Mouse (Mus musculus) forebrain, embryonic 15.5 days (tissue): ENCODE data around the gene Sqor. TPM values are rescaled to one million over a fixed set of nuclear protein-coding genes. Genes with fewer than 3 reads are reported as not detected.

Experiments
- ATAC-seq: fragments of 200-750 bp; cut with Nextera tagmentation; replicated peaks from 2 replicates; pipeline ENCODE4 v1.8.0; 2017; ENCODE audit warnings: mild to moderate bottlenecking, moderate TSS enrichment, moderate library complexity
- H3K27ac ChIP-seq: fragments of 300-500 bp; sonication (generic); replicated peaks from 2 replicates; pipeline ENCODE4 v1.5.1; 2015; ENCODE audit warnings: mild to moderate bottlenecking, inconsistent platforms
- H3K27me3 ChIP-seq: fragments of 300-500 bp; sonication (generic); 2 replicates; pipeline ENCODE4 v1.6.1; 2015; ENCODE audit warnings: inconsistent platforms
- H3K36me3 ChIP-seq: fragments of 300-500 bp; sonication (generic); 2 replicates; pipeline ENCODE4 v1.6.1; 2015; ENCODE audit warnings: mild to moderate bottlenecking, inconsistent platforms
- H3K4me1 ChIP-seq: fragments of 300-500 bp; sonication (generic); 2 replicates; pipeline ENCODE4 v1.6.1; 2015; ENCODE audit warnings: inconsistent platforms
- H3K4me2 ChIP-seq: fragments of 300-500 bp; sonication (generic); replicated peaks from 2 replicates; pipeline ENCODE4 v1.6.1; 2015; ENCODE audit warnings: mild to moderate bottlenecking, inconsistent platforms
- H3K4me3 ChIP-seq: fragments of 300-500 bp; sonication (generic); 2 replicates; pipeline ENCODE4 v1.5.1; 2015; ENCODE audit warnings: mild to moderate bottlenecking, inconsistent platforms
- H3K9ac ChIP-seq: fragments of 300-500 bp; sonication (generic); replicated peaks from 2 replicates; pipeline ENCODE4 v1.6.1; 2015; ENCODE audit warnings: mild to moderate bottlenecking, inconsistent platforms
- H3K9me3 ChIP-seq: fragments of 300-500 bp; sonication (generic); 2 replicates; pipeline ENCODE4 v1.6.1; 2016; ENCODE audit warnings: inconsistent platforms
- WGBS: fragments of 180-500 bp; shearing (Covaris S2); methylation state at CpG from one replicate; pipeline ENCODE4 v1.1.7; 2015; ENCODE audit warnings: mixed read lengths; 5-methylcytosine and 5-hydroxymethylcytosine counted together
- polyA plus RNA-seq: library from polyadenylated mRNA; unstranded; fragments of >200 nt; fragmentation: Nextera tagmentation; extraction: Ambion mirVana; gene quantifications from 2 replicates; pipeline ENCODE4 v1.2.1, GENCODE M21; 2015

The Sqor gene
- polyA plus RNA-seq, 1 experiment from 2014 or later = 2.2 TPM

DNA sequence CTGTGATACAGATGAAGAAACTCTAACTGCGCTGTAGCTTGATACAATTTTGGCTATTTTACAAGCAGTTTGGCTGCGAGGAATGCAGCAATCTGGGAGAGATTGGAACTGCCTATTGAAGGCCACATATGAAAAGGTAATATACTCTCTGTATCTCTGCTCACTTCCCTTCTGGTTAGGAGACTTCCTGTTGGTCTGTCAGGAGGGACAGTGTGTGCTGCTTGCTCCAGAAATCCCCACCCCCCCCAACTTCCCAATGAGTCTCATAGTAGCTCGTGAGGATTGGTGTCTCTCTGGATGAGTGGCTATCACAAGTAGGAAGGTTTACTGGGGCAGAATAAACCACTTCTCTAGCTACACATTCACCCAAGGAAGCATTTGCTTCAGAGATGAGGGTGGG is 2.0 kb upstream of the Sqor start:
- H3K4me2 ChIP-seq = no peak overlapping the region
- H3K9me3 ChIP-seq = no peaks in the 10 kb centered on the region
- H3K36me3 ChIP-seq = no peaks in the 10 kb centered on the region
- no peak overlapping the region for H3K9ac ChIP-seq
- no peak overlapping the region for H3K27ac ChIP-seq
- WGBS = 70% methylated on average over 3 of the region's 3 CpGs
- no peak overlapping the region for H3K4me3 ChIP-seq
- H3K4me1 ChIP-seq = peaks cover 8% of the 10 kb centered on the region
- H3K27me3 ChIP-seq = peaks cover 17% of the 10 kb centered on the region
- no peak for ATAC-seq

GRCm38 (mm10) chr2:122764526-122764925 is 511 bp upstream of the Sqor start:
- H3K27me3 ChIP-seq = peaks cover 17% of the 10 kb centered on the region
- no peak overlapping the region for H3K4me3 ChIP-seq
- WGBS = 51% methylated on average over 6 of the region's 6 CpGs
- no peaks in the 10 kb centered on the region for H3K36me3 ChIP-seq
- H3K9ac ChIP-seq = no peak overlapping the region
- no peak for ATAC-seq
- no peak overlapping the region for H3K27ac ChIP-seq
- no peak overlapping the region; the same call in 1 of the 2 replicates for H3K4me2 ChIP-seq
- peaks cover 8% of the 10 kb centered on the region for H3K4me1 ChIP-seq
- no peaks in the 10 kb centered on the region for H3K9me3 ChIP-seq

- Histone ChIP-seq H3K27me3 (peaks cover 17% of the 10 kb centered on the region), H3K4me3 (peak overlapping the region; percentile 37), H3K4me1 (peaks cover 8% of the 10 kb centered on the region), H3K4me2 (peak overlapping the region; percentile 65), H3K27ac (no peak overlapping the region), H3K9me3 (no peaks in the 10 kb centered on the region), H3K9ac (no peak overlapping the region), H3K36me3 (no peaks in the 10 kb centered on the region)
- no peak for ATAC-seq
- 29% methylated on average over 3 of the region's 3 CpGs for WGBS
Measured at GRCm38 (mm10) chr2:122765794-122766145, 733 bp downstream of the Sqor start.

DNA sequence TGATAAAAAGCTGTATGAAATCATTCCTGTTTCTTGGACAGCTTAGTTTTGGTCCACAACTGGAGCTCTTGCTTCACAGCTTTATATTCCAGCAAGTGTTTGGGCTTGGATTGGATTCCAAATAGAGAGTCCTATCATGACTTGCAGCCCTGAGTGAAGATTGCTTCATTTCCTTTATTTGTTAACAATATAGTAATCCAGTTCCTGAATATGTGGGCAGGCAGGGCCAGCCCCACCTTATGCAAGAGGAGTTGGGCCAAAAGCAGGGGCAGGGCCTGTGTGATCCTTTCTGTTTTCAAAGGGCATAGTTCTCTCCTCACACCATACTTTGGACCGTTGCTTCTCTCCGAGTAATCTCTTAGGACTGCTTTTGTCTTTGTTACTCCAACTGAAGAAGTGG is 6.0 kb downstream of the Sqor start:
- H3K4me2 ChIP-seq = no peak overlapping the region
- WGBS = 82% methylated on average over 2 of the region's 2 CpGs
- ATAC-seq = no peak
- H3K27ac ChIP-seq = no peak overlapping the region
- H3K4me1 ChIP-seq = no peaks in the 10 kb centered on the region
- no peaks in the 10 kb centered on the region for H3K9me3 ChIP-seq
- H3K27me3 ChIP-seq = no peaks in the 10 kb centered on the region
- H3K36me3 ChIP-seq = no peaks in the 10 kb centered on the region
- H3K4me3 ChIP-seq = no peak overlapping the region
- no peak overlapping the region for H3K9ac ChIP-seq

DNA sequence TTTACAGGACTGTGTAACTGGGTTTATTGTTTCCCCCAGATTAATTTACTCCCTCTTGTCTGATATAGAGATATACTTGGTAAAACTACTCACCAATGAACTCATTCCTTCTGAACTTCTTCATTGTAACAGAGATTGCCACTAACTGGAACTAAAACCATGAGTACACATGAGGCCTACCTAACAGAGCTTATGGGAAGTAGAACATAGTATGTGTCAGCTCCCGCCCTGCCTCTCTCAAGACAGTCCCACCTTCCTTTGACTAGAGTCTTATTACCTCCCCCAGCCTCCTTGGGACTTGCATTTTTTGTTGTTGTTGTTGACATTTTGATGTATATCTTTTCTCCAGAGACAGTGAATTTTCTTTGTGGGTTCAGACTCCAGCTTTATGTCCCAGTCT is 7.9 kb downstream of the Sqor start:
- Histone ChIP-seq H3K36me3 (no peaks in the 10 kb centered on the region), H3K4me1 (no peaks in the 10 kb centered on the region), H3K27me3 (no peaks in the 10 kb centered on the region), H3K9ac (no peak overlapping the region), H3K9me3 (no peaks in the 10 kb centered on the region), H3K4me2 (no peak overlapping the region), H3K27ac (no peak overlapping the region), H3K4me3 (no peak overlapping the region)
- 89% methylated on average over 1 of the region's 1 CpGs for WGBS
- no peak for ATAC-seq

- no peak for ATAC-seq
- Histone ChIP-seq H3K4me1 (no peaks in the 10 kb centered on the region), H3K4me2 (no peak overlapping the region), H3K4me3 (no peak overlapping the region), H3K27me3 (no peaks in the 10 kb centered on the region), H3K9ac (no peak overlapping the region), H3K9me3 (no peaks in the 10 kb centered on the region), H3K27ac (no peak overlapping the region), H3K36me3 (no peaks in the 10 kb centered on the region)
- 88% methylated on average over 1 of the region's 1 CpGs for WGBS
Measured at GRCm38 (mm10) chr2:122775491-122775890, 10.5 kb downstream of the Sqor start.

GRCm38 (mm10) chr2:122776823-122777222 is 11.8 kb downstream of the Sqor start:
- Histone ChIP-seq H3K9me3 (no peaks in the 10 kb centered on the region), H3K27me3 (no peaks in the 10 kb centered on the region), H3K4me3 (no peak overlapping the region), H3K27ac (no peak overlapping the region), H3K4me1 (no peaks in the 10 kb centered on the region), H3K36me3 (no peaks in the 10 kb centered on the region), H3K9ac (no peak overlapping the region), H3K4me2 (no peak overlapping the region)
- no peak for ATAC-seq
- 85% methylated on average over 2 of the region's 2 CpGs for WGBS

- no peaks in the 10 kb centered on the region for H3K9me3 ChIP-seq
- no peak overlapping the region for H3K4me3 ChIP-seq
- H3K9ac ChIP-seq = no peak overlapping the region
- WGBS = 78% methylated on average over 5 of the region's 5 CpGs
- no peaks in the 10 kb centered on the region for H3K27me3 ChIP-seq
- no peak overlapping the region for H3K27ac ChIP-seq
- no peaks in the 10 kb centered on the region for H3K4me1 ChIP-seq
- no peak for ATAC-seq
- no peaks in the 10 kb centered on the region for H3K36me3 ChIP-seq
- no peak overlapping the region for H3K4me2 ChIP-seq
Measured at GRCm38 (mm10) chr2:122779967-122780366, 14.9 kb downstream of the Sqor start.

- no peak for ATAC-seq
- WGBS = 84% methylated on average over 3 of the region's 3 CpGs
- H3K9ac ChIP-seq = no peak overlapping the region
- H3K27me3 ChIP-seq = no peaks in the 10 kb centered on the region
- no peaks in the 10 kb centered on the region for H3K36me3 ChIP-seq
- H3K4me2 ChIP-seq = no peak overlapping the region
- H3K4me3 ChIP-seq = no peak overlapping the region
- H3K27ac ChIP-seq = no peak overlapping the region
- no peaks in the 10 kb centered on the region for H3K4me1 ChIP-seq
- no peaks in the 10 kb centered on the region for H3K9me3 ChIP-seq
Measured at GRCm38 (mm10) chr2:122780447-122780846, 15.4 kb downstream of the Sqor start.

GRCm38 (mm10) chr2:122781590-122782356 is 16.7 kb downstream of the Sqor start:
- no peak overlapping the region for H3K27ac ChIP-seq
- ATAC-seq = no peak
- 81% methylated on average over 8 of the region's 8 CpGs for WGBS

DNA sequence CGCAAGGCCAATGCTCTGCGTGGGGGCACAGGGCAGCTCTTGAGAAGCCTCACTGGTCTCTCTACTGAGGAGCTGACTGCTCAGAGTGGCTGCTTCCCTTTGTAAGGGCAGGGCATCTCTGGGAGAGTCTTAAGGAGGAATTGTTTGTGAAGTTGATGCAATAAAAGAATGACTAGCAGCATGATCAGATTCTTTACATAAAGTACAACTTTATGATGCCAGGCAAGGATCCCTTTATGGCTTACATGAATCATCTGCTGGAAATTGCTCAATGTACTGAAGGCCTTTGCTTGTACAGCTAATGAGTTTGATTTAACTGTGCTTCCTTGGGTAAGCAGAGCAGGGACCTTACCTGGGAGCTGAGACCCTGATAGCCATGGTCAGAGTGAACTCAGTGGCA is 18.7 kb downstream of the Sqor start:
- H3K4me1 ChIP-seq = no peaks in the 10 kb centered on the region

More at GRCm38 (mm10) chr2:122781590-122782356, 16.7 kb downstream of the Sqor start:
- Histone ChIP-seq H3K9ac (no peak overlapping the region), H3K4me3 (no peak overlapping the region), H3K27me3 (no peaks in the 10 kb centered on the region), H3K36me3 (no peaks in the 10 kb centered on the region), H3K4me2 (no peak overlapping the region), H3K4me1 (no peaks in the 10 kb centered on the region), H3K9me3 (no peaks in the 10 kb centered on the region)

GRCm38 (mm10) chr2:122784701-122785100 is 19.7 kb downstream of the Sqor start:
- Histone ChIP-seq H3K36me3 (no peaks in the 10 kb centered on the region), H3K9me3 (no peaks in the 10 kb centered on the region), H3K4me2 (no peak overlapping the region), H3K27ac (no peak overlapping the region), H3K9ac (no peak overlapping the region), H3K4me3 (no peak overlapping the region), H3K27me3 (no peaks in the 10 kb centered on the region), H3K4me1 (no peaks in the 10 kb centered on the region)
- WGBS = 97% methylated on average over 3 of the region's 3 CpGs
- no peak for ATAC-seq

More for the DNA sequence above, 18.7 kb downstream of the Sqor start:
- Histone ChIP-seq H3K9ac (no peak overlapping the region), H3K4me2 (no peak overlapping the region), H3K36me3 (no peaks in the 10 kb centered on the region), H3K4me3 (no peak overlapping the region), H3K27me3 (no peaks in the 10 kb centered on the region), H3K27ac (no peak overlapping the region), H3K9me3 (no peaks in the 10 kb centered on the region)
- ATAC-seq = no peak
- 95% methylated on average over 2 of the region's 2 CpGs for WGBS

DNA sequence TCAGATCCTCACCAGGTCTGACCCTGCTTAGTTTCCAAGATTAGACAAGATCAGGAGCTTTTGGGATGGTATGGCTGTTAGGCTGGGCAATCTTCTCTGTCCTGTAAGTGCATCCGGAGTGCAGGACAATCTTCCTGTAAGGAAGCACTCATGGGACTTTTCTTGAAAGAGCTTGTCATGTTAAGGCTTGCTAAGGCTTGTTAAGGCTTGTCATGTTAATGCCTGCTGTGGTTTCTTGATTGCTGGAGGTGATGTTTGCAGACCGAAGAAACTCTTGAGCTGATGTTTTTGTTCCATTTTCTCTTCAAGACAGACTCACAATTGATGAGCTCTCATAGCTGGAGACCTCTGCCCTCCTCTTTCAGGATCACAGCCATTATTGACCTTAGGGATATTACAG is 21.1 kb downstream of the Sqor start:
- no peak overlapping the region for H3K4me3 ChIP-seq
- H3K4me1 ChIP-seq = no peaks in the 10 kb centered on the region
- 82% methylated on average over 2 of the region's 2 CpGs for WGBS
- H3K27me3 ChIP-seq = no peaks in the 10 kb centered on the region
- ATAC-seq = no peak
- no peak overlapping the region for H3K27ac ChIP-seq
- H3K4me2 ChIP-seq = no peak overlapping the region
- H3K36me3 ChIP-seq = no peaks in the 10 kb centered on the region
- H3K9ac ChIP-seq = no peak overlapping the region
- H3K9me3 ChIP-seq = no peaks in the 10 kb centered on the region
